Mouse (Mus musculus) right cerebral cortex, postnatal 14 days (tissue): ENCODE measurements around the gene C5ar1.
"Not testable (repeated sequence)": the region's sequence is repeated elsewhere in the genome, so short reads cannot be mapped to it uniquely, and the experiment has no call there.

Experiments used
- DNase-seq: peaks from one replicate; pipeline ENCODE4 v3.0.0; 2022

C5ar1 gene

GRCm38 (mm10) chr7:16273766-16274140, 14.4 kb upstream of the C5ar1 start:
- peak; percentile 50 for DNase-seq

DNA sequence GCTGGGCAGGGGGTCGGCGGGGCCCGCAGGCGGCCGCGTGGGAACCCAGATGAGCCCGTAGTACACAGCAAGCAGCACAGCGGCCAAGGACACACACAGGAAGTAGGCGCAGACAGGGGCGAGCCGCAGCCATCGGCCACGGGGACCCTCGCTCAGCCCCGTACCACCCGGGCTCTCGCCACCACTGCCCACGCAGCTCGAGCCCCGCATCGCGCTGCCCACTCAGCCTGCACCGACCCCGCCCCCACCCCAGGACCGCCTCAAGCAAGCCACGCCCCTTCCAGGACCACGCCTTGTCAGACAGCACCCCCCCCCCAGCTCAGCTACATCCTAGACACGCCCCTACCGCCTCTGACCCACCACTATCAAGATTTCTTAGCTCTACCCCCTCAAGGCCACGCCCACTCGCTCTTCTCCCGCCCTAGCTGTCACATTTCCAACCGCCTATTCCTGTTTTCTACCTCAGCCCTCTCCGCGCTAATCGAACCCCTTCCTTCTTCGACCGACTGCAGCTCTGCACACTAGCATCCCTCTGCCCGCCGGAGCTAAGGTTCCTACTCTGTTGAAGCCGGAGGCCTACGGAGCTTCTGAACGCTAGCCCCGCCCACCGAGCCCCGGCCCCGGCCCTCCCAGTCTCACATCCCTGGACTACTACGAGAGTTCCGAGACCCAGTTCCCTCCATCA, 13.9 kb upstream of the C5ar1 start, which contains the start of gene Inafm1:
Inafm1 (minus strand) TSS at position 537 of the 685 bp plus-strand sequence.
- peak; percentile 83 for DNase-seq

- DNase-seq: peak; percentile 75
These were observed 13.3 kb upstream of the C5ar1 start for GRCm38 (mm10) chr7:16272681-16273080.

- no peak for DNase-seq
These were observed 11.8 kb upstream of the C5ar1 start for GRCm38 (mm10) chr7:16271139-16271538.

DNA sequence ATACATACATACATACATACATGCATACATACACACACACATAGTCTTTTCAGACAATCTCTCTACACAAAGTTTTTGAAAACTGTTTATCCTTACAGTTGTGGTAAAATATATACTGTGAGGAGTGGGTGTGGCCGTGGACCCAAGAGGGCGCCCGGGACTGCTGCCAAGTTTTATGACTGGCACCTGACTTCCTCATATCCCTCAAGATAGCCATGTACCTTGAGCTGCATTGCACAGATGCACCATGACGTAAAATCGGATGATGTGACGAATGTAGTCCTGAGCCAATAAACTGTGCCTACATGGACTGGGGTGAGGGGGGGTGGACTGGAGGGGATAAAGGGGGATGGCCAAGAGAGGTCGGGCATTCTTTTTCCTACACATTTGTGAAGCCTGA, 7.3 kb upstream of the C5ar1 start:
- not testable (repeated sequence) for DNase-seq

DNA sequence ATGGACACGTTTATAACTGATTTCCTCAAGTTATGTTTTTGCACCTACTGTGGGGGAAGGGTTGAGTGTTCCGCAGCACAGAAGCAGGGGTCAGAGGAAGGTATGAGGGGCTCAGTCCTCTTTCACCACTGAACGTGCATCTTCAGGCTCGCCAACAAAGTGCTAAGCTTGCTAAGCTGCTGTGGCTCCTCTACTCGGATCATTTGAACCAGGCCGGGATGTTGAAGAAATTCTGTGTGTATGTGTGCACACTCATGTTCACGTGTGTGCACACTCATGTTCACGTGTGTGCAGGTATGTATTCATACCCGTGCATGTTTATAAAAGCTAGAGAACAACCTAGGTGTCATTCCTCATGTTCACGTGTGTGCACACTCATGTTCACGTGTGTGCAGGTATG, 6.5 kb upstream of the C5ar1 start:
- no peak for DNase-seq

- no peak for DNase-seq
These were observed 4.5 kb upstream of the C5ar1 start for GRCm38 (mm10) chr7:16263843-16264242.

GRCm38 (mm10) chr7:16263015-16263787, 3.9 kb upstream of the C5ar1 start:
- DNase-seq: peak; percentile 93

- DNase-seq: no peak
These were observed 1.8 kb upstream of the C5ar1 start for GRCm38 (mm10) chr7:16261097-16261496.

GRCm38 (mm10) chr7:16257830-16258229, 1.5 kb downstream of the C5ar1 start:
- no peak for DNase-seq

GRCm38 (mm10) chr7:16255963-16256362, 3.4 kb downstream of the C5ar1 start:
- not testable (repeated sequence) for DNase-seq

- DNase-seq: no peak
These were observed 5.1 kb downstream of the C5ar1 start for GRCm38 (mm10) chr7:16254195-16254594.

DNA sequence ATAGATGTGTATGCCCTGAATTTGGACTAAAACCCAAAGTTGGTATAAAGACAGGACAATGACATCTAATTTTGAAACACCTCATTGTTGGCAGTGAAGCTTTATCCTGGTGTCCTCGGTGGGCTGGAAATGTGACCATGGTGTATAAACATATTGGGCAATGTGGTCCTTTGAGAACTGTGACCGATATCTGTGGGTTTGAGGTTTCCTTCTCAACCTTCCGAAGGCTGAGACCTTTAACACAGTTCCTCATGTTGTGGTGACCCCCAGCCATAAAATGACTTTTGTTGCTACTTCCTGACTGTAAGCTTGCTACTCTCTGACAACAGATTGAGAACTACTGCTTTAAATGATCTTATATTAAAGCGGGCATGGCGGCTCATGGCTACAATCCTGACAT, 8.7 kb downstream of the C5ar1 start:
- DNase-seq: no peak

GRCm38 (mm10) chr7:16245958-16246357, 13.4 kb downstream of the C5ar1 start:
- no peak for DNase-seq

DNA sequence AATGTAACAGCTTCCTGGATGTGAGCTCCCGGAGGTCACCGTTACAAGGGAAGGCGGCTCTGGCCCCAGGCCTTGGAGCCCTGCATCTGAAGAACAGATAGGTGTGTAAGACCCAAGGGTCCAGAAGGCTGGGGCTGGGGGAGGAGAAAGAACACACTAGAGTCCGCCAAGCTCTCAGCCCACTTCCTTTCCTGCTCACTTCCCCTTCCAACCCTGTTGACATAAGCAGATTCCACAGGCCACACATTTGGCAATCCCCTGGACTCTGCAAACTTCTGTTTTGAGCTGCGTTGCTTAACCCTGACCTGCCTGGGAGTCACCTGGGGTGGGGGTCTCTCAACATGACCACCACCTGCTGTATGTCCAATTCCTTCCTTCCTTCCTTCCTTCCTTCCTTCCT, 15.3 kb downstream of the C5ar1 start, which contains the start of gene C5ar2:
C5ar2 (minus strand) TSS at position 88 of the 400 bp plus-strand sequence.
- DNase-seq: no peak

DNA sequence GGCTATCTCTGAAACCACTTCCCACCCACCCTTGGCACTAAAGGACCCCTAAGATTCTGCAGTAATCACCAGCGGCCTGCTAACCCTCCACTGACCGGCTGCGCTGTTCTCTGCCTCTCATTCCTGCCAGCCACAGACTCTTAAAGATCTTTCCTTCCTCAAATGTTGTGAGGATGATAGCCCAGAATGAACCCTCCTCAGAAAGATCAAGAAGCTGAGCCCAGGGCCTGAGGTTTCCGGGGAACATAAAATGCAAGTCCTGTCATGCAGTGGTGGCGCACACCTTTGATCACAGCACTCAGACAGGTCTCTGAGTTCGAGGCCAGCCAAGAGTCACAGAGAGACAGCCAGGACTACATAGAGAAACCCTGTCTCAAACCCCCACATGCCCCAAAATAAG, 17.1 kb downstream of the C5ar1 start:
- DNase-seq: no peak

GRCm38 (mm10) chr7:16241787-16242186, 17.6 kb downstream of the C5ar1 start:
- DNase-seq: no peak

DNA sequence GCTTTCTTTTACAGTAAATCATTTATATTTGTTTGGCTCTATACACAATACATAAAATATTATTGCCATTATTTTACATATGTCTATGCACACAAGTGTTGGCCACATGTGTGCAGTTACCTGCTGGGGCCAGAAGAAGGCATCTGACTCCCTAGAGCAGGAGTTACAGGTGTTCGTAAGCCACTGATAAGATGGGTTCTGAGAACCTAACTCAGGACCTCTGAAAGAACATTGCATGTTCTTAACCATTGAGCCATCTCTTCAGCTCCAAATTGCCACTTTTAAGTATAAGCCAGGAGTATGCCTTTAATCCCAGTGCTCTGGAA, 18.4 kb downstream of the C5ar1 start:
- DNase-seq: no peak

DNA sequence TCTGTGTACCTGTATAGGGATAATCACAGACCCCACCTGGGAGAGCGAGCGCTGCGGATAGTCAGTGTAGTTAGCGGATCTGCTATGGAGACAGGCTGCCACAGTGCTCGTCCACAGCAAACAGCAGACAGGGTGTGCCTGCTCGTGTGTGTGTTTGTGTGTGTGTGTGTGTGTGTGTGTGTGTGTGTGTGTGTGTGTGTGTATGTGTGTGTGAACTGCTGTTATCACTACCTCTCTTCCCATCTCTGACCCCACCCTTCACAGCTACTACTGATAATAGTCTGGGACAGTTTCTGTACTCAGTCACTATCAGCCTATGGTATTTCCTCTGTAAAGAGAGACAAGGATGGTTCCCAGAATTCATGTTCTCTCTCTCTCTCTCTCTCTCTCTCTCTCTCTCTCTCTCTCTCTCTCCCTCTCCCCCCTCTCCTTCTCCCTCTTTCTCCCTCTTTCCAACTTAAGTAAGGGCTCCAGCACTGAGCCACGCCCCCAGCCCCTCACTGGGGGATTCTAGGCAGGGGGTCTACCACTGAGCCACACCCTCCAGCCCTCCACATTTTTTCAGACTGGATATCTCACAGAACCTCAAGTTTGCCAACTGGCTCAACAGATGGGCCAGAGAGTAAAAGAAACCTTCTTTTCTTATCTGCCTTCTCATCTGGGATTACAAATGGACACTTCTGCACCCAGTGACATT, 18.9 kb downstream of the C5ar1 start:
- DNase-seq: no peak

DNA sequence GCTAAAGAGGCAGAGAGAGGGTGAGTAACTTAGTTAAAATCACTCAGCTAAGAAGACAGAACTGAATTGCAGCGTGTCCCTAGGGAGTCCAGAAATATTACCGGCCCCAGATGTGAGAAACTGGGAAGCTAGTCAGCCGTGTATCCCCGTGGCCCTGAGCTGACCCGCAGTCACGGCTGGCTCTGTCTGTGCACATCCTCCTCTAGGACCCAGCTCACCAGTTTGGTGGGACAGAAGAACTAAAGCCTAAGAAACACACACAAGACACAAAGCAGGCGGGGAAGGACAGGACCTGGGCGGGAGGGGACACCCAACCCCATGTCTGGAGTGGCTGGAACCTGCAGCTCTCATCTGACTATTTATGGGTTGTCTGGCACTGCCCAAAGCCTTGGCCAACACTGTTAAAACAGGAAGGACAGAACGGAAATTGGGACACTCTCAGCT, 19.8 kb downstream of the C5ar1 start:
- no peak for DNase-seq

DNA sequence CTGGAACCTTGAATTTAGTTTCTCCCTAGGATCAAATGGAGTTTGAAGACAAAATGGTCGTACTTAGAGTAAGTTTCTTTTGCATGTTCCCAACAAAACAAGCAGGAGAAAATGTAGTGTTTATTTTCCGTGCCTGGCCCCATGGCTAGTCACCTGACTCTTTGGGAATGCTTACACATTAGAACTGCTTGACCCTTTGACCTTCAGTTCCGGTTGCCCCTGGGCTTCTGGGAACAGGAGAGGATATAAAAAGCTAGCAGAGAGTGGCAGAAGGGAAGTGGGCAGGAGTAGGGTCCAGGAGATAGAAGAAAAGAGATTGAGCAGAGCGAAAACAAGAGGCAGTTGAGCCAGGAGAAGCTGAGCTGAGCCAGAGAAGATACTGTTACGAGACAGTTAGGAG, 29.5 kb downstream of the C5ar1 start:
- no peak for DNase-seq

DNA sequence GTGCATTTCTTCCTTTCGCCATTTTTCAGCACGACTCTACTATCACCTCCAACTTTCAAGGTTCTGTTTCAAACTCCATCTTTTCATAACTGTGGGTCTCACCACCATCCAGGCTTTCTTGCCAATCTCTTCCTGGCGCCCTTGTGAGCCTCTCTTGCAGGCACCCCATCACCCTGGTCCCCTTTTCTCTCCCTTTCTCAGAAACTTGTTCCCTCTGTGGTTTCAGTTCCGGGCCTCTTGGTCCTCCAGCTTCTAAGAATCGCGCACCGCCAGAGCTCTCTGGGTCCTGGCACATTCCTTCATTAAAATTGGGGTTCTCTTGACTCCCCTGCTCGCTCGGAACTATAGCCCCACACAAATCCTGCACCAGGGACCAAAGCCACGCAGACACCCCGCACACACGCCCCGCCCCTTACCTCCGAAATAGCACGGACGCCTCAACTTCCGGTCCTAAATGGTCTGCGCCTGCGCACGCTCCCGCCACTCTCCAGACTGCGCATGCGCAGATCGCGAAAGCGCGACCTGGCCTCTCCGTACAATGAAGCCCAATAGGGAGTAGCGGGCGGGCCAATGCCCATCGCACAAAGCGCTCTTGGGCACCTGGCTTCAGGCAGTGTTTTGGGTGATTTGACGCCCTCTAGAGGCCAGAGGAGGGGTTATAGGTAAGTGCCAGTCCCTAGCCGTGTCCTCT, 37.6 kb downstream of the C5ar1 start, which contains the start of gene Dhx34:
Dhx34 (minus strand) TSS at position 456 of the 691 bp plus-strand sequence.
- DNase-seq: peak; percentile 94

DNA sequence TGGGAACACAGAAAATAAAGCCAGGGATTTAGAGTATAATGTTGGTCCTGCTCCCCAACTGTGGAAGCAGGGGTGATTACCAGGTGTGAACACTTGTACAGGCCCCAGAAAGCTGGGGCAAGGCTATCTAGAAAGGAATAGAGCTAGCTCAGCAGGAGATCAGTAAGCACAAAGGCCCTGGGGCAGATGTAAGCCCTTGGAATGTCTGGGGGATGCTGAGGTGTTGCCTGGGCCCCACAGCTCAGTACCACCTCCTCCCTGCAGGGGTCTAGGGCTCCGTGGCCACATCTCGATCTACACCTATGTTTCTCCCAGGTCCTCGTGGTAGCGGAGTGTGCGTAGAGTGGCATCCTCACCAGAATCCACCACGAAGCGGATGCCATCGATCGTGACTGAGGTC, 45.4 kb downstream of the C5ar1 start:
- DNase-seq: no peak
